Mouse (Mus musculus): ENCODE results near the gene Tppp. TPM values are rescaled to one million over a fixed set of nuclear protein-coding genes. Genes with fewer than 3 reads are reported as not detected.
"Not testable (repeated sequence)": the region's sequence is repeated elsewhere in the genome, so short reads cannot be mapped to it uniquely, and the experiment has no call there.

Gene Tppp
- polyA plus RNA-seq, 1 experiment = 0.68 TPM

DNA sequence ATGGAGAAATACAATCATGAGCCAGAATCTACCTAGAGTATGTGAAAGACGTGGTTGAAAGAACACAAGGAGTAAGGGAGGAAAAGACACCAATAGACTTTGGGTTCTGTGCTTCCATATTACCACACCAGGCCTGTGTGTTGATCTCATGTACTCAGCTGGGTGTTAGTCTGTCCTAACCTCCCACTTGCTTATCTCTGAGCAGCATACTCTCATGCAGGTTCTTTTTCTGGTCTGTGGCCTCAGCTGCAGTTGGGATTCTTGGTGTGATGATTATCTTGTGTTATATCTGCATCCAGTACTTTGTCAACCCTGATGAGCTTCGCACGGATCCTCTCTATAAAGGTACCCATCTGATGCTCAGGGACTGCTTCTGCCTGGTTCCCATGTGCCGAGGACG is 32.3 kb upstream of the Tppp start:
- TF ChIP-seq CTCF (IDR thresholded peaks at IDR 0.05; ENCODE audit: control insufficient read depth, insufficient read depth, insufficient replicate concordance, low read depth, low read length) (no peak), POLR2A (IDR thresholded peaks at IDR 0.05; ENCODE audit: control insufficient read depth, low read depth, low read length) (no peak)
- Histone ChIP-seq H3K4me3 (ENCODE audit: control insufficient read depth, low read depth, low read length) (no peak overlapping the region), H3K27ac (ENCODE audit: control insufficient read depth, insufficient read depth, low read depth, low read length) (no peak overlapping the region), H3K27me3 (ENCODE audit: control insufficient read depth, insufficient read depth, low read length) (no peaks in the 10 kb centered on the region), H3K36me3 (ENCODE audit: control insufficient read depth, insufficient read depth, low read length) (no peaks in the 10 kb centered on the region), H3K4me1 (ENCODE audit: control insufficient read depth, insufficient read depth, low read length) (no peaks in the 10 kb centered on the region)

DNA sequence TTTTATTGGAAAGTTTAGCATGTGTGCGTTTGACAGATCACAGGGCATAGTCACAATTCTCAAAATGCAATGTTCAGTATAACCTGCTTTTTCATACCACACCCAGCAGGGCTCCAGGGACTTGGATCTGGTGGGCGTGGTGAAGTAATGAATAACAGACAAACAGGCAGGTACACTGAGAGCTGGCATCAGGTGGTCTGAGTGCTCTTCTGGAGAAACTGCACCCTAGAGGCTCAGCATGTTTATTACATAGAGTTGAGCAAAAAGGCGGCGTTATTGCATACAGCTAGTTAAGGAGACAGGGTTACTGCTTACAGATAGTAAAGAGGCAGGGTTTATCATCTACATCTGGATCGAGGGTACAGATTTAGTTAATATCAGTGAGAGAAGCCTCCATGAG is 18.9 kb upstream of the Tppp start:
- no peak overlapping the region for H3K4me3 ChIP-seq (ENCODE audit: control insufficient read depth, low read depth, low read length)
- no peaks in the 10 kb centered on the region for H3K36me3 ChIP-seq (ENCODE audit: control insufficient read depth, insufficient read depth, low read length)
- H3K27ac ChIP-seq (ENCODE audit: control insufficient read depth, insufficient read depth, low read depth, low read length) = no peak overlapping the region
- no peaks in the 10 kb centered on the region for H3K27me3 ChIP-seq (ENCODE audit: control insufficient read depth, insufficient read depth, low read length)
- no peaks in the 10 kb centered on the region for H3K4me1 ChIP-seq (ENCODE audit: control insufficient read depth, insufficient read depth, low read length)
- no peak for TF ChIP-seq CTCF (IDR thresholded peaks at IDR 0.05; ENCODE audit: control insufficient read depth, insufficient read depth, insufficient replicate concordance, low read depth, low read length)
- TF ChIP-seq POLR2A (IDR thresholded peaks at IDR 0.05; ENCODE audit: control insufficient read depth, low read depth, low read length) = no peak

DNA sequence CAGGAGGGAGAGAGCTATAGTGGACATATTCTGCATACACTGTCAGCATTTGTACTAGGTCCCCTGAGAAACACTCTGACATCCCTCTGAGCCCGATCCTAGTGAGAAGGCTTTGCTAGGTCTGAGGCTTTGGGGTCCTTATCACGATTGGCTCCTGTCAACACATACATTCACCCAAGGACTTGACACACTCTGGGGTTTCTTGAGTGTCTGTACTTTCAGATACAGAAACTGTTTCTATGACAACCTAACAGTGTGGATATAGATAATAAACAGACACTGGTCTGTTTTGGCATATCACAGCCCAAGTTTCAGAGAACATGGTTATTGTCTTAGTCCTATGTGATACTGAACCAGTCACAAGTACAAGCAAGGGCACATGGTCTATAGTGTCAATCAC is 18.4 kb upstream of the Tppp start:
- no peak overlapping the region for H3K4me3 ChIP-seq (ENCODE audit: control insufficient read depth, low read depth, low read length)
- TF ChIP-seq CTCF (IDR thresholded peaks at IDR 0.05; ENCODE audit: control insufficient read depth, insufficient read depth, insufficient replicate concordance, low read depth, low read length) (no peak), POLR2A (IDR thresholded peaks at IDR 0.05; ENCODE audit: control insufficient read depth, low read depth, low read length) (no peak)
- H3K36me3 ChIP-seq (ENCODE audit: control insufficient read depth, insufficient read depth, low read length) = no peaks in the 10 kb centered on the region
- no peaks in the 10 kb centered on the region for H3K27me3 ChIP-seq (ENCODE audit: control insufficient read depth, insufficient read depth, low read length)
- no peak overlapping the region for H3K27ac ChIP-seq (ENCODE audit: control insufficient read depth, insufficient read depth, low read depth, low read length)
- no peaks in the 10 kb centered on the region for H3K4me1 ChIP-seq (ENCODE audit: control insufficient read depth, insufficient read depth, low read length)

- Histone ChIP-seq H3K4me3 (ENCODE audit: control insufficient read depth, low read depth, low read length) (no peak overlapping the region), H3K27me3 (ENCODE audit: control insufficient read depth, insufficient read depth, low read length) (no peaks in the 10 kb centered on the region), H3K4me1 (ENCODE audit: control insufficient read depth, insufficient read depth, low read length) (no peaks in the 10 kb centered on the region), H3K36me3 (ENCODE audit: control insufficient read depth, insufficient read depth, low read length) (no peaks in the 10 kb centered on the region), H3K27ac (ENCODE audit: control insufficient read depth, insufficient read depth, low read depth, low read length) (no peak overlapping the region)
- TF ChIP-seq POLR2A (IDR thresholded peaks at IDR 0.05; ENCODE audit: control insufficient read depth, low read depth, low read length) (no peak), CTCF (IDR thresholded peaks at IDR 0.05; ENCODE audit: control insufficient read depth, insufficient read depth, insufficient replicate concordance, low read depth, low read length) (no peak)
These were observed 17.9 kb upstream of the Tppp start for GRCm38 (mm10) chr13:73991267-73991666.

- TF ChIP-seq POLR2A (IDR thresholded peaks at IDR 0.05; ENCODE audit: control insufficient read depth, low read depth, low read length) (no peak), CTCF (IDR thresholded peaks at IDR 0.05; ENCODE audit: control insufficient read depth, insufficient read depth, insufficient replicate concordance, low read depth, low read length) (no peak)
- Histone ChIP-seq H3K4me3 (ENCODE audit: control insufficient read depth, low read depth, low read length) (no peak overlapping the region), H3K27ac (ENCODE audit: control insufficient read depth, insufficient read depth, low read depth, low read length) (no peak overlapping the region), H3K36me3 (ENCODE audit: control insufficient read depth, insufficient read depth, low read length) (no peaks in the 10 kb centered on the region), H3K4me1 (ENCODE audit: control insufficient read depth, insufficient read depth, low read length) (no peaks in the 10 kb centered on the region), H3K27me3 (ENCODE audit: control insufficient read depth, insufficient read depth, low read length) (no peaks in the 10 kb centered on the region)
These were observed 12.8 kb upstream of the Tppp start for GRCm38 (mm10) chr13:73996456-73996855.

- H3K27ac ChIP-seq (ENCODE audit: control insufficient read depth, insufficient read depth, low read depth, low read length) = no peak overlapping the region
- H3K36me3 ChIP-seq (ENCODE audit: control insufficient read depth, insufficient read depth, low read length) = no peaks in the 10 kb centered on the region
- no peaks in the 10 kb centered on the region for H3K4me1 ChIP-seq (ENCODE audit: control insufficient read depth, insufficient read depth, low read length)
These were observed 8.7 kb upstream of the Tppp start for GRCm38 (mm10) chr13:74000519-74000918.

GRCm38 (mm10) chr13:74000961-74001360 is 8.2 kb upstream of the Tppp start:
- Histone ChIP-seq H3K4me3 (ENCODE audit: control insufficient read depth, low read depth, low read length) (no peak overlapping the region), H3K4me1 (ENCODE audit: control insufficient read depth, insufficient read depth, low read length) (no peaks in the 10 kb centered on the region), H3K27me3 (ENCODE audit: control insufficient read depth, insufficient read depth, low read length) (no peaks in the 10 kb centered on the region), H3K36me3 (ENCODE audit: control insufficient read depth, insufficient read depth, low read length) (no peaks in the 10 kb centered on the region), H3K27ac (ENCODE audit: control insufficient read depth, insufficient read depth, low read depth, low read length) (no peak overlapping the region)
- no peak for TF ChIP-seq POLR2A (IDR thresholded peaks at IDR 0.05; ENCODE audit: control insufficient read depth, low read depth, low read length)
- TF ChIP-seq CTCF (IDR thresholded peaks at IDR 0.05; ENCODE audit: control insufficient read depth, insufficient read depth, insufficient replicate concordance, low read depth, low read length) = no peak

More at GRCm38 (mm10) chr13:74000519-74000918, 8.7 kb upstream of the Tppp start:
- H3K27me3 ChIP-seq (ENCODE audit: control insufficient read depth, insufficient read depth, low read length) = no peaks in the 10 kb centered on the region
- TF ChIP-seq CTCF (IDR thresholded peaks at IDR 0.05; ENCODE audit: control insufficient read depth, insufficient read depth, insufficient replicate concordance, low read depth, low read length) (no peak), POLR2A (IDR thresholded peaks at IDR 0.05; ENCODE audit: control insufficient read depth, low read depth, low read length) (no peak)
- H3K4me3 ChIP-seq (ENCODE audit: control insufficient read depth, low read depth, low read length) = no peak overlapping the region

GRCm38 (mm10) chr13:74001492-74001891 is 7.7 kb upstream of the Tppp start:
- Histone ChIP-seq H3K4me3 (ENCODE audit: control insufficient read depth, low read depth, low read length) (no peak overlapping the region), H3K27me3 (ENCODE audit: control insufficient read depth, insufficient read depth, low read length) (no peaks in the 10 kb centered on the region), H3K27ac (ENCODE audit: control insufficient read depth, insufficient read depth, low read depth, low read length) (no peak overlapping the region), H3K36me3 (ENCODE audit: control insufficient read depth, insufficient read depth, low read length) (no peaks in the 10 kb centered on the region), H3K4me1 (ENCODE audit: control insufficient read depth, insufficient read depth, low read length) (no peaks in the 10 kb centered on the region)
- TF ChIP-seq POLR2A (IDR thresholded peaks at IDR 0.05; ENCODE audit: control insufficient read depth, low read depth, low read length) (no peak), CTCF (IDR thresholded peaks at IDR 0.05; ENCODE audit: control insufficient read depth, insufficient read depth, insufficient replicate concordance, low read depth, low read length) (no peak)

GRCm38 (mm10) chr13:74006881-74007280 is 2.3 kb upstream of the Tppp start:
- H3K27ac ChIP-seq (ENCODE audit: control insufficient read depth, insufficient read depth, low read depth, low read length); H3K4me3 ChIP-seq (ENCODE audit: control insufficient read depth, low read depth, low read length); H3K36me3 ChIP-seq (ENCODE audit: control insufficient read depth, insufficient read depth, low read length); H3K27me3 ChIP-seq (ENCODE audit: control insufficient read depth, insufficient read depth, low read length): not testable (repeated sequence)
- peaks cover 20% of the 10 kb centered on the region for H3K4me1 ChIP-seq (ENCODE audit: control insufficient read depth, insufficient read depth, low read length)

GRCm38 (mm10) chr13:74008216-74008615 is 991 bp upstream of the Tppp start:
- peaks cover 20% of the 10 kb centered on the region for H3K4me1 ChIP-seq (ENCODE audit: control insufficient read depth, insufficient read depth, low read length)
- not testable (repeated sequence) for H3K27ac ChIP-seq (ENCODE audit: control insufficient read depth, insufficient read depth, low read depth, low read length); H3K4me3 ChIP-seq (ENCODE audit: control insufficient read depth, low read depth, low read length); H3K27me3 ChIP-seq (ENCODE audit: control insufficient read depth, insufficient read depth, low read length); H3K36me3 ChIP-seq (ENCODE audit: control insufficient read depth, insufficient read depth, low read length)
